Mouse (Mus musculus) thymus, postnatal 4 days (tissue): Measurements from ENCODE around the gene Sema3g.

Experiments
- DNase-seq: peaks from one replicate; pipeline ENCODE4 v3.0.0; 2021

Gene Sema3g

DNA sequence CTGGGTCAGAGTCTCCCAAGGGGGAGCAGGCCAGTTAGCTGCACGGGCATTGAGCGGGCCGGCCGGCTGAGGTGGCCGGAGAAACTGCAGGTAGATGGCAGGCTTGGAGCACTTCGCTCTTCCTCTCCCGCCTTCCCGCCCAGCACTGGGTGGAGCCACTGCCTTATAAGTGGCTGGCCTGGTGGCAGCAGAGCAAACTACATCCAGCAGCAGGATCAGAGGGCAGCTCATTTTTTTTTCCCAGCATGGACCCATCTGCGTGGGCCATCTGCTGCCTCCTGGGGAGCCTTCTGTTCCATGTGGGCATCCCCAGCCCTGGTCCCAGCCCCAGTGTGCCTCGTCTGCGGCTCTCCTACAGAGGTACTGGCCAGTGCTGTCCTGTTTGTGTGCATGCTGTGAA is at the start of gene Sema3g:
Sema3g (plus strand) TSS at position 195 of the 400 bp plus-strand sequence.
- peak; percentile 41 for DNase-seq

DNA sequence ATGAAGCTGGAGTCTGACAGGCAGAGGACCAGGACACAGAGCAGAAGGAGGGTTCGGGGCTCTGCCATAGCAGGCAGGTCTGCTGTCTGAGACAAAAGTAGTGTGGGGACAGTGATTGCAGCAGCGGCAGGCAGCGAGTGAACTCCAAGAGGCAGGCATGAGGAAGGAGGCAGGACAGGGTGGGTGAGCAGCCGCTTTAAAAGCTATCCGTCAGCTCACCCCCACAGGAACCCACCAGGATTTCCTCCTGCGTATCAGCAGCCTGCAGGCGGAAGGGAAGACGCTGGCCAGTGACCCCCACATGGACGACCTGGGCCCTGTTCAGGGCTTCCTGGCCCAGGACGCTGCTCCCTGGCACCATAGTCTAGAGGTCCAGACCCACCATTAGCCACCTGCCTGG is 49.2 kb upstream of the Sema3g start, which contains the start of gene Stab1:
Stab1 (minus strand) TSS at position 217 of the 400 bp plus-strand sequence.
- DNase-seq = no peak

DNA sequence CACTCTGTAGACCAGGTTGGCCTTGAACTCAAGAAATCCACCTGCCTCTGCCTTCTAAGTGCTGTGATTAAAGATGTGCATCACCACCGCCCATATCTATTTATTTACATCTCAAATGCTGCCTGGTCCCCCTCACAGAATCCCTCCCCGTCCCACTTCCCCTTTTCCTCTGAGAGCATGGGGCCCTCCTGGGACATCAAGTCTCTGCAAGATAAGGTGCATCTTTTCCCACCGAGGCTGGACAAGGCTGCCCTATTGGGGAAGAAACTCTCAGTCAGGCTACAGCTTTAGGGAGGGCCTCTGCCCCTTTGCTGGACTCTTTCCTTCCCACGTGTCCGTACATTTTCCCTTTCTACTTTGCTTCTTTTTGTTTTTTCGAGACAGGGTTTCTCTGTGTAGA is 48.2 kb upstream of the Sema3g start:
- no peak for DNase-seq

DNA sequence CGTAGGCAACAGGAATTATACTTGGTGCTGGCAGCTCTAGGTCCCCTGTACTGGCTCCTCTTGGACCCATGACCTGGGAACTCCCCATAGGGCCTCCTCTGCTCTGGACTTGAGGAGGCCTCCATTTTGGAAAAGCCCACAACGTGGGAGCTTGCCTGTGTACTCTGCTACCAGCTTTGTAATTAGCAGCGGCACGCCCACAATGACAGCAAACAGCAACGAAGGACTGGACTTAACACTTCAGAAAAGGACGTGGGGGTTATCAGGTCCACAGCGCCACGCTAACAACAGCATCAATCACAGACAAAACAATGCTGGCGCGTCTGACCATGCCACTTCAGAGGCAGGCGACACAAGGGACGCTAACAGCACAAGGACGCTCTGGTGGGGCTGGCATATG is 46.7 kb upstream of the Sema3g start:
- no peak for DNase-seq

DNA sequence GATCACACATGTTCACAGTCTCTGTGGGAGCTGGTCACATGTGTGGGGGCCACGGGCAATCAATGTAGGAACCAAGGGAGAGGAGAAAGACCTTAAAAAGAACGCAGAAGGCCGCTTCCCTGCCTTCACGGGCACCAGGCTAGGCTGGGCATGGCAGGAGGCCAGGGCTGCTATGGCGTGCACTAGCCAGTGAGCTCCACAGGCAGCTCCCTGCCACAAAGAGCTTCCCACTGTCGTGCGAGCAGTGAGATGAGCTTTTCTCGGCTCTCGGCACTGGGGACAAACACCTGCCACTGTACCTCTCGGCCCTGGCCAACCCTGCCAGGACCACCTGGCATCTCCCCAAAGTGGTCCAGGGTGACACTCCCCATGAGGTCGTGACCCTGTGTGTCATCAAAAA is 46.3 kb upstream of the Sema3g start:
- DNase-seq = no peak

DNA sequence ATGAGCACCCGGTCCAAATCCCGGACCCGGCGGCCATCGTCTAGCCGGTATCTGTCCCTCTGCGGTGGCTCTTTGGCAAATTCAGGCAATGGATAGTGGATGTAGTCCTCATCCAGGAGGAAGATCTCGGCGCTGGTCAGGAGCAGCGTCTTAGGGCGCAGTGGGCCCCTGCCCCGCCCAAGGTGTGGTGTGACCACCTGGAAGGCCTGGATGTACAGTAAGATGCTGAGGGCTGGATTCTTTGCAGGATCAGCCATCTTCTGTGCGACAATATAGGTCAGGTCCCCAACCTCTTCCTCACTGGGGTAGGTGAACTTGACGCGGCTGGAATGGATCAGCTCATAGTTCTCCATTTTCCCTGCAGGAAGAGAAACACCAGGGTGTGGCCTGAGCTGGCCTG is 45.8 kb upstream of the Sema3g start:
- no peak for DNase-seq

DNA sequence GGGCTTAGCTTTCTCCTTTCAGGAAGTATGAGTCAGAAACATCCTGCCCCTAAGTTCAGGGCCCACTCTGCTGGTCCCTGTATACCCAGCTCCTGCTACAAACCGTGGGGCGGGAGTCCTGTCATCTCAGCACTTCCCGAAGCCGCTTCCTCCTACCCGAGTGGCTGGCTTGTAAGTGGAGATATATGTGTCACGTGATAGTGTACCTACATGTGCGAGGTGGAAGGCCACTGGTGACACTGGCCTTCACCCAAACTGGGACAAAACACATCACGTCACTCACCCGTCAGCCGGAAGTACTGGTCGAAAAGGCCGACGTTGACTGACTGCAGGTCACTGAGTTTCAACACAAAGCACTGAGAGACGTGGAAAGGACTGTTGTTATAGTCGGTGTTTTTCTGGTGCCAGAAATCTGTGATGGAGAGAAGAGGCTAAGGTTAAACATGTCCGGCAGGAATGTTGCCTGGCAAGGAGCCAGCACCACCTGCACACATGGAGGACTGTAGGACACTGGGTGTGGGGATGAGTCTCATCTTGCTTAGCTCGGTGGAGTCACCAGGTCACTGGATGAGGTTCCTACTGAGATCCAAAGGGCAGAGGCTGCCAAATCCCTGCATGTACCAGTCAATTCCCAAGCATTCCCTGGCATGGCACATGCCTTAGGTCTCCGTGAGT is 44.7 kb upstream of the Sema3g start:
- no peak for DNase-seq

DNA sequence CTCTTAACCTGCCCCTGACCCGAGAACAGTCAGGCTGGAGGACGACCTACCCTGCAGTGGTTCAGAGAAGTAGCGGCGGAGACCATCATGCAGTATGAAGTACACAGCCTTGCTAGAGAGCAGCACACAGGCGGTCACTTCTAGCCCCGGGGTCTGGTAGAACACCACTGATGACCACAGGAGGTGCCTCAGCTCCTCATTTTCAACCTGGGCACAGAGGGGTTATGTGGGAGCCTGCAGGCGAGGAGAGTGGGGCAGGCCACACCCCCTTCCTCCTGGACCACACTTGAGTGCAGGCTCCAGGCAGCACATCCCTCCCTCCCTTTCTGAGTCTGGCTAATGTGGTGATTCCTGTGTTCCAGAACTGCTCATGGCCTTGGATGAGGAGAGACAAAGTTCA is 44.1 kb upstream of the Sema3g start:
- DNase-seq = no peak

DNA sequence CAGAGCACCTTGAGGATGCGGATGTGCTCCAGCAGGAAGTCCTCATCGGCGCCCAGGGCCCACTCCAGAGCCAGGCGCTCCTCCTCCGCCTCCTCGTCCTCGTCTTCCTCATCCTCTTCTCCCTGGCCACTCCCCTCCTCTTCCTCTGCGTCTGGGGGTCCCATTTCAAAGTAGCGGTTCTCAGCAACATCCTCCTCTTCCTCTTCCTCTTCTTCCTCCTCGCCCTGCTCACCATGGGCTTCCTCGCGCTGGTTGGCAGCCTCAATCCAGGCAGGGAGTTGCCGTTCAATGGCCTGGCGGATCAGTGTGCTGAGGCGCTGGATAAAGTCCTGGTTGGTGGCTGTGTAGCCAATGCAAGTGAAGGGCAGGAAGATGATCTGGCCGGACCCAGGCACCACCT is 40.4 kb upstream of the Sema3g start:
- DNase-seq = no peak

DNA sequence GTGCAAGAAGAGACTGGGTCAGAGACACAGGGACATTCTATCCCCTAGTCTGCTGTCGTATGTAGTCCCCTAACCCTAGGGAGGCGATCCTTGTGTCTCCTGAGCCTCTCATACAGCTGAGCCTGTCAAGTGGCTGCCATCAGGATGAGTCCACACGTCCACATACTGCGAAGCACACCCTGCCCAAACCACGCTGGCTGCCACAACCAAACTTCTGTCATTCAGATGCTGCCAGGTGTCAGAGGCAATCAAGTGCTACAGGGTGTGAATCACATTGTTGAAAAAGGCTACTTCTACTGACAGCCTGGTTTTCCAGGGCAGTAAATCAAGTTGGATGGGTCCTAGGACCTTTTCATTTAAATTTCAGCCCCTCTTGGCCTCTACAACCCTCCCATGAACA is 39.9 kb upstream of the Sema3g start:
- DNase-seq = no peak

DNA sequence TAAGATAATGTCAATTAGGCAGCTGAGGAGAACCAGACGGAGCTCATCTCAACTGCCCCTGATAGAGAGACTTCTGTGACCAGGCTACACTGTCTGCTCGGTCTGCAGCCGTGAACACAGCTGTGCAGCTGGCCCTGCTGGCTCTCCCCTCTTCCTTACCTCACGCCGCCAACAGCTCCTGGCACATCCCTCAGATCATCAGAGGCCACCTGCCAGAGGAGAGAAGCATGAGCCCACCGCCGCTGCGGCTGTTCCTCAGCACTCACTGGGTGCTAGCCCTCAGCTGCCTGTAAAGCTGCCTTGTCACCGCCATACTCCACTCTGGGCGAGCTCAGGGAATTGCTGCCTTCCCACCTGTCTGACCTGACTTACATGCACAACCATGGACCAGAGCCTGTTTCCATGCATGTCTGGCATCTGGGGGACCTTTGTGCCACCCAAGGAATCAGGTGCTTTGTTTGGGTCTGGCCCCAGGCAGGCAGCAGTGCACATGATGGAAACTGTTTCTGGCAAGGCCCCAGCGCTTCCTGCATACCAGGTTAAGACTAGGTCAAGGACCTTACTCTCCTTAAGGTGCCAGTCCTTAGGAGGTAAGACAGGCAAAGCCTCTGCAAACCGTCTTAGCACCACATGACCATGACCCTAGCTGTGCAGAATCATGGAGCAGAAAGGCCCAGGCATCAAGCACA is 37.8 kb upstream of the Sema3g start:
- DNase-seq = no peak

DNA sequence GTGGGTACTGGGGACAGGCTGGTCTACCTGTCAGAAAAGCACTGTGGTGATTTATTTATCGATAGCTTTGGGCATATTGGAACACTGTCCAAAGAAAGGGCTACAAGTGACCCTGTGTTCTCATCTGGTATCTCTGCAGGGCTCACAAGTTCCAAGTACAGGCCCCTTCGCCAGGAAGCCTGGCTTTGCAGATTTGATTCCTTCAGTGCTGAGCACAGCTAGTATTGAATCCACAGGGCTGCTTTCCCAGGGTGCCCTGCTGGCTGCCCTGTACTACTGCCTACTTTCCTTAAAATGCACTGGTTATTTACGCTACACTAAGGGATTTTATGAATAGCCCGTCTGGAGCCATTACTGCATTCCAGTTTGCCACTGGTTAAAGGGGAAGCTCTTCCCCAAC is 36.1 kb upstream of the Sema3g start:
- DNase-seq = no peak

DNA sequence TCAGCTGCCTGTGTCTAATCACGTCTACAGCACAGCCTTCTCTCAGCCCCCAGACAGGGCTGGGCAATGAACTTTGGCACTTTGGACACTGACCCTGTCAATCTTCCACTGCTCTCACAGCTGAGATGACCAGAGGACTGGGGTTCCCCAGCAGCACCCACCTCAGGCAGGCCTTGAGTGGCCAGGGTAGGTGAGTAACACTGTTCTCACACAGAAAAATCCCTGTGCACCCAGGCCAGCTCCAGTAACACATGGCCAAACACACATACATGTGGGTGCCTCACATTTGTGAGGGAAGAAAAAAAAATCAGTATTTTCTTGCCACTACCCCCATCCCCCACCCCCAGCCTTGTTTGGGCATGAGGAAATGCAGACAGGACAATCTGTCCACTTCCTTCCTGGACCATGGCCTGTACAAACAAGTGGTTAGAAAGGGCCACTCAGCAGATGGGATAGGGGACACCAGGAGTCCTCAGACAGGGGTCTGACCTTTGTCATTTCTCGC is 34.8 kb upstream of the Sema3g start:
- DNase-seq = no peak

DNA sequence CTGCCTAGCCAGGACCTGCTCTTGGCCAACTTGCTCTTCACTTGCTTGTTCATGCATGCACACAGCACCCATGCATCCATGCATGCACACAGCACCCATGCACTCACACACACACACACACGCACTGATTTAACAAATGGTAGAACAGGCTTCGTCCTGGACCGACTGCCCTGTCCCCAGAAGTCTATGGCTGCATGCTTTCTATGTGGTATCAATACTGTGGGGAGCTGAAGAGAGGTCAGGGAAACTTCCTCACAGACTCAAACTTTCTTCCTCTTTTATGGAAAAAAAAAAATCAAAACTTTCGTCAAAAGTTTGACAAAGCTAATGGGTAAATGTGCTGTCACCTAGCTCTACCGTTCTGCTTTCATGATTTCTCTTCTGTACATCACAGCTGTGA is 34.1 kb upstream of the Sema3g start:
- DNase-seq = no peak

DNA sequence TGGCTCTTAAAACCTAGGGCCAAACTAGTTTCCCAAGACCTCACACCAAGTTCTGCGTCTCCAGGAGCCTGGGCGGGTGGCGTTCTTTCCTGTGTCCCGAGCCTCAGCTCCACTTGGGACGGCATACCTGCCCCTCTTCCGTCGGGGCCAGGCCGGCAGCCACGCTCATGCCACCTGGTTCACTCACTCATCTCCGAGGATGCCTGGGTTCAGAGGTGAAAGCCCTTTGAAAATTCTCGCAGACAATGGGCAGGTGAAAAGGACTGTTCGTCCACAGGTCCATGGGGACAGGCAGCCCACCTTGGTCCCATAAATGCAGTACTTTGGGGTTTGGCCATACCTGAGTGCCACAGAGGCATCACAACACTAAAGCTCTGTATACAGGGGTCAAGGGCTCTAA is 33.5 kb upstream of the Sema3g start:
- DNase-seq = no peak

DNA sequence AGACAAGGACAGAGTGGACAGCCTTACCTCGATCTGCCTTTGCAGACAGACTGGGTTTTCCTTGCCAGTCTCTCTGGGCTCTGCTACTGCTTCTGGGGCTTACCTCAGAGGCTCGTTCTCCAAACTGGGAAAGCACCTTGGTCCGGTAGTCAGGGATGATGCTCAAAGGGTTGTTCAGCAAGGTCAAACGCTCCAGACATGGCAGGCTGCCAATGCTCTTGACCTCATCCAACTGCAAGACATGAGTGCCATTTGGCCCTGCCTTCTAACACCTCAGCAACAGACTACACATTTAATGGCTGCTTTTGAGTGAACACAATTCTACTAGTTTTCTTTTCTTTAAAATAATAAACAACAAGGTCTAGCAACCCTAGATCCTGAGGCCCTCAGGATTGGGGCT is 31.0 kb upstream of the Sema3g start:
- DNase-seq = no peak

DNA sequence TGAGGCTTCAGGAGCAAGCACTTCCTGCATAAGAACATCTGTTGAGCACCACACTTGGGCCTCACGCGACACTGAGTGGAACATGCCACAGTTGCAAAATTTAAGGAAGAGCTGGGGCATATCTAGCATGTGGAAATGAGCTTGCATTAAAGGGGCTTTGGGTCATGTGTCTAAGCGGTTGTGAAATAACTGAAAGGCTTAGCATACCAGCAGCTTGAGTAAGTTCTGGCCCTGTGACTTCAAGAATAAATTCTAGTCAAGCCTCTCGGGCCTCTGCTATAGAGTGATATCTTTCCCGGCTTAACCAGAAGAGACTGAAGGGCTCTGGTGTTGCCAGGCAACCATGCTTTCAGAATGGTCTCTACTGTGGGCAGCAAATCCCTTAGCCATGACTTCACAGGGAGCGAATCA is 28.9 kb upstream of the Sema3g start:
- no peak for DNase-seq

DNA sequence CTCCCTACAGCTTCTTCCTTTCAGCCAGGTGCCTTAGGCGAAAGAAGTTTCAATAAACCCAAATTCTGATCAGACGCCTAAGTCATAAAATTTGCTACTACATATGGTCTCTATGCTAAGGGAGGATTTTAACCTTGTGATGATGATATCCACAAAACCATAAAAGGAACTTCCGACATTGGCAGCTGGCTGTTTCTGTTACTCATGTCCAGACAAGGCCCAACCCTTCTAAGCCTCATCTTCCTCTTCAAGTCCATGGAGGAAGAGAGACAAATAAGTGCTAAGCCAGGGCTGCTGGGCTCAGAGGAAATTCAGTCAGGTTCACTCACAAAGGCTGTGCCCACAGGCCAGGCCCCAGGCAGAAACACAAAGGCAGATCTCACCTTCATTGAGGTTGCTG is 28.3 kb upstream of the Sema3g start:
- no peak for DNase-seq

DNA sequence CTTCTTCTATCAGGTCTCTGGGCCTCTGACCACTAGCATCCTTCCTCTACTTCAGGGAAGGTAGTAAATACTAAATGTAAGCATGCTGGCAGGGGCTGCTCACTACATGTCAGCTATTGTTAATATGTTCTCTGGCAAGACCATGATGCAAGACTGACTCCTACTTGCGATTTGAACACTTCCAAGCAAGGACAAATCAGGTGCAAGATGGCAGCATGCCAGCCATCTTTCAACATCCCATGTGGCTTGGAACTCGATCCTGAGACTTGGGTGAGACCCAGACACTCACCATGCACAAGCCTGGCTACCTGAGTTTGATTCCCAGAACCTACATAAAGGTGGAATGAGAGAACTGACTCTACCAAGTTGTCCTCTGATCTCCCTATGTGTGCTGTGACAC is 25.7 kb upstream of the Sema3g start:
- DNase-seq = no peak

DNA sequence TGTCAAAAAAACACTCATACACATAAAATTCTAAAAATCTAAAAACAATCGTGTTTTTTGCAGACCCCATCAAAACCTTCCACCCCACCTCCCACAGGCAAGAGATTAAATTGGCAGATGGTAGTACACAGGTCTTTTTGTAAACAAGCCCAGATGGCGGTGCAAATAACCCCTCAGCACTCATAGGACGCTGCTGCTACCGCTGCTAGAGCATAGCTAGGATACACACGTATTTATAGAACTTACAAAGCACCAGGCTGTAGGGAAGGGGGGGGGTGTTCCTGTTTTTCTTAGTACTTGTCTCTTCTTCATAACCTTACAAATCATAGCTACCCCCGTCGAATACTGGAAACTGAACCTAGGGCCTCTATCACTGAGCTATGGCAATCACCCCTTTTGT is 23.9 kb upstream of the Sema3g start:
- DNase-seq = no peak

DNA sequence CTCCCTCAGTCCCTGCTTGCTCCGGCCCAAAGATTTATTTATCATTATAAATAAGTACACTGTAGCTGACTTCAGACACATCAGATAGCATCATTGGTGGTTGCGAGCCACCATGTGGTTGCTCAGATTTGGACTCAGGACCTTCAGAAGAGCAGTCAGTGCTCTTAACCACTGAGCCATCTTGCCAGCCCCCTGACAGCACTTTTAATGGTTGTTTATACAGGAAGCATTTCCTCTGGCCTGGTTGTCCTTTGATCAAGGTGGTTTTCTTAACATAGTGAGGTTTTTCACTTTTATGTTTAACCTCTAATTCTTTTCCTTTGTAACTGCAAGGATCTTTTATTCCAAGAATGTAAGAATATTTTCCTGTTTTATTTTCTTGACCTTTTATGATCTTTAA is 23.2 kb upstream of the Sema3g start:
- DNase-seq = no peak

DNA sequence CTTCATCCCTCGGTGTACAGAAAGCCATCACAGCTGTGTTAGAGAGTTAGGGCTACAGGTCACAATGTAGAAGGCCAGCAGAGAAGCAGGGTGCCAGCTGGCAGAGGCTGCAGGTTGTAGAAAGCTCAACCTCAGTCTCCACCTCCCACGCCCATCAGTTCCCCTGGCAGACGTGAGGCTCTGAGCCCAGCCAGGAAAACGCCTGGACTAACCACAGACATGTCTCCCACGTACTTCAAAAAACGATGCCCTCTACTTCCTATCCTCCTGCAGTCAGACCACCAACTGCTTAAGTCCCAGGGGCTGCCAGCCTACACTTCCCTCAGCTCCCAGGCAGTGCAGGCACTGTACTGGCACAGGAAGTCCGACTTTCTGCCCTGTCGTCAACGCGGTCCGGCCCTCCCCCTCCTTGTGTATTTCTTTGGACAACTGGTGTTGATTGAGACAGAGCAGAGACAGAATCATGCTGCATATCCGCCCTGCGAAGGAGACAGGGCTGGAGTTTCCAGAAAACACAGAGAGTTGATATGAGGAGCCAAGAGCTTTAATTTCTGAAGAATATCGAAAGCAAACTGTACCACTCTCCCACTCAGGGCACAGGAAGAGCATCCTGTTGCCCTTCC is 22.7 kb upstream of the Sema3g start:
- DNase-seq = peak; percentile 43

DNA sequence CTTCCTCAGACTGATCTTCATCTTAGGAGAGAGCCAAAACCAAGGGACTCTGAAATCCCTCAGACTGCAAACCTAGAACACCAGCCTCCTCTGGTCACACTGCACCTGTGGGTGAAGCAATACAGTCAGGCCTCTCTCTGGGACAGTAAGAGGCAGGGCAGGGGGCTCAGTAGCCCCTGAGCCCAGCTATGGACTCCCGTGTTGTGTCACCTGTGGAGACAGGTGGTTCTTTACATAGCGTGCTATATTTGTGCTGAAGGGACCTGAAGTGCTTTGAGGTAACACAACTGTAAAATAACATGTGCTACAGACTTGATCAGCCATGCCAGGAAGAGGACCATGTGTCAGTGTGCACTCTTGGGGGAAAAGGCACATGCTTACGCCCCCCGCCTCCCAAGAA is 22.1 kb upstream of the Sema3g start:
- DNase-seq = no peak

DNA sequence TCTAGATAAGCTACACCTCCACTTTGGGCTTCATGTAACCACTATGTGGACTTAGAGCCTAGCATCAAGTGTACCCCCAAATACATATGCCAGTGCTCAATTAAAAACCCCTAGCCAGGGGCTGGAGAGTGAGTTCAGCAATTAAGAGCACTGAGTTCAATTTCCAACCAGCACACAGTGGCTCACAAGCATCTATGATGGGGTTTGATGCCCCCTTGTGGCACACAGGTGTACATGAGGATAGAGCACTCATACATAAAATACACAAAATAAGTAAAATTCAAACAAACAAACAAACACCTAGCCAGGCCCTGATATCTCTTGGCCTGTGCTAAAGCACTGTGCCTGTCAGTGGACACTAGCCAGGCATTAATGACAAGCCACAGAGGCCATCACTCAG is 21.7 kb upstream of the Sema3g start:
- DNase-seq = peak; percentile 59
